Mouse (Mus musculus) urinary bladder, adult 2 months (tissue): ENCODE data around the gene Pla2g2e. TPM values are rescaled to one million over a fixed set of nuclear protein-coding genes. Genes with fewer than 3 reads are reported as not detected.
"Not testable (repeated sequence)": the region's sequence is repeated elsewhere in the genome, so short reads cannot be mapped to it uniquely, and the experiment has no call there.

Experiments
- DNase-seq: peaks from one replicate; pipeline ENCODE4 v3.0.0; 2022; ENCODE audit warnings: low spot score
- polyA plus RNA-seq: library from polyadenylated mRNA; depleted of rRNA; stranded (reverse); fragments of >200 nt; gene quantifications from 2 replicates; pipeline ENCODE4 v1.2.3, GENCODE M21; 2012; rRNA removed

Pla2g2e gene
- polyA plus RNA-seq = 1.4 and 1.5 TPM in 2 replicates

DNA sequence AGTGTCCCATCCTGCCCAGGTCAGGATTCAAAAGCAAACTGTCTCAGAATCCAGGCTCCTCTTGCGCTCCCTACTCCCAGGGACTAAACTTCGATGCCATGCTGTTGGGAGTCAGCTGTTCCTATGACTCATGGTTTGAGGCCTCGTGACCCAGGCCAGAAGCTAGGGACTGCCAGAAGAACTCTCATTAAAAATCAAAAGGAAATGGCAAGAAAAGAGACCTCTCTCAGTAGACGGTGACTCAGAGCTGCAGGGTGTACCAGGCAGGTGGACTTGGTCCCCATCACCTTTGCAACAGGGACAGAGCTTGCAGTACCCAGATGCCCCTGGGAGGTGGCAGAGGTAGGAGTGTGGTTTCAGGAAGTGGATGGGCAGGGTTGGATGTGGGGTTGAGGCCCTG, at the start of gene Pla2g2e:
Gene Pla2g2e (plus strand): TSS at position 212 of the 400 bp plus-strand sequence.
- DNase-seq = no peak

DNA sequence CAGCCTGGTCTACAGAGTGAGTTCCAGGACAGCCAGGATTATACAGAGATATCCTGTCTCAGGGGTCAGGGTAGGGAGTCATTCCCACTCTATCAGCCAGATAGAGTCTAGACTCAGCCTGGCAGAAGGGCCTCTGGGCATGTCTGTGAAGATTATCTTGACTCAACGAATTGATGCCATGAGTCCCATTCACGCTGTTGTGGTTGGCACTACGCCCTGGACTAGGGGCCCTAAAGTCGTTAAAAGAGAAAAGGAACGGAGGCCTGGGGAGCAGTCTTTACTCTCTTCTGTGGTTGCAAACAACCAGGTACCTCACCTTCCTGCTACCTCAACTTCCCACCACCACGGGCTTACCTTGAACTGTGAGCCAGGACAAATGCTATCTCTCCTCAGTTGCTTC, 37.9 kb upstream of the Pla2g2e start:
- DNase-seq = no peak

DNA sequence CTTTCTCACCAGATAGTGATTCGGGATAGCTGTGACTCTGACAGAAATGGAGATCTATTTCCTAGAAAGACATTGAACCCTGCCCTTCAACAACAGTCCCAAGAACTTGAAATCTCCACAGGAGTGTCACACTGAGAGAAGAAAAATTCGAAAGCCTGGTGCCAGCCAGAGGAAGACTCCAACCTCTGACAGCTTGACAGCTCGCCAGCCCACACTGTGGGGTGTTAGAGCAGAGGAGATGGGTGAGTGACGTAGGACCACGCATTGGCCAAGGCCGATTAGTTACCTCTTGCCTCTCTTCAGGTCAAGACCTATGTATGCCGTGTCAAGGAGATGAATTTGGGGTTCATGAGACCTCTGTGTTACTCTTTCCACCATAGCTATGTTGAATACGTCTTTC, 37.0 kb upstream of the Pla2g2e start:
- no peak for DNase-seq

DNA sequence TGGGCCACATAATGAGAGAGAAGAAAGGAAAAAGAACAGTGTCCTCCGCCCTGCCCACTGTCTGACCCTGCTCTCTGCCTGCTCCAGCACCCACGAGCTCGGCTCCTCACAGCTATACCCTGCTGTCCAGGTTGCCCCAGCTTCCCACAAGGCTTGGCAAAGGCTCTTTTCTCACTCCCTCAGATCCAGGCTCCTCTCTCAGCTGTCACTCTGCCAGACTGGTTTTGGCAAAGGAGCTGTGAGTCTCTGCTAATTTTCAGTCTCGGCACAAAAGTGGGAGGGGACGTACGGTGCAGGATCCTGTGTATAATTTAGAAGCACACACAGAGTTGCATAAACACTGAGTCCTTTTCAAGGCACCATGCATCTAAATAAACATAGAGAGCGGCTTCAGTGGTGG, 36.4 kb upstream of the Pla2g2e start:
- no peak for DNase-seq

DNA sequence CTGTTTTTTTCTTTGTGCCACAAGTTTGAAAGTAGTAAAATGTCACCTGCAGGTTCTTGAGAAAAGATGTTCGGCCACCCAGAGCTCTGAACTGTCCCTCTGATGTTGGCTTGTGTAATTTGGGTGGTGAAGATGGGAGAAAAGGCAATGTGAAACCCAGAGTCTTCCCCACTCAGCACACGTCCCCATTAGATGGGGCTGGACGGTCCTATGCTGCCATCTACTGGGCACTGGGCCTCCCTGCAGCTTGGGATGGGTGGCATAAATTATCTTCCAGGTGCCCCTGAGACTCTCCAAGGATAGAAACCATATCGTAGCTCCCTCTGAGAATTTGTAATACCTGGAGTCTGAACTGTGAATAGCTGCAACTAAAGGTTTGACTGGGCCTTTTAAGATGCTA, 26.3 kb upstream of the Pla2g2e start:
- peak; percentile 48 for DNase-seq

DNA sequence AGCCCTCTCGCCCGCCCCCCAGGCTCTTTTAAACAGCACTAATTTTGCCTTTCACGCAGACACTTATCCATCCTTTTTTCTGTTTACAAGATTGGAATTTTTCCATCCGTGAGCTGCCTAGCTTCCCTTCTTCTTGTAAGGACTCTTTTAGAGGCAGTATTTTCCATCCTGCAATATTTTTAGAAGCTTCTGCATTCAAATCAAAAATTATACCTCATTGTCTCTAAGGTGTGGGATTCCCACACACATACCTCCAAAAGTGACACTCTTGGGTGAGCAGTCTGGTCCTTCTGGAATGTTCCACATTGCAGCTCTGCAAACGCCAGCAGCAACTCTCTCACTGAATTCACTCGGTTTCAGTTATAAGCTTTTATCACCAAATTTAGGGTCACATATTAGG, 24.8 kb upstream of the Pla2g2e start:
- DNase-seq = no peak

DNA sequence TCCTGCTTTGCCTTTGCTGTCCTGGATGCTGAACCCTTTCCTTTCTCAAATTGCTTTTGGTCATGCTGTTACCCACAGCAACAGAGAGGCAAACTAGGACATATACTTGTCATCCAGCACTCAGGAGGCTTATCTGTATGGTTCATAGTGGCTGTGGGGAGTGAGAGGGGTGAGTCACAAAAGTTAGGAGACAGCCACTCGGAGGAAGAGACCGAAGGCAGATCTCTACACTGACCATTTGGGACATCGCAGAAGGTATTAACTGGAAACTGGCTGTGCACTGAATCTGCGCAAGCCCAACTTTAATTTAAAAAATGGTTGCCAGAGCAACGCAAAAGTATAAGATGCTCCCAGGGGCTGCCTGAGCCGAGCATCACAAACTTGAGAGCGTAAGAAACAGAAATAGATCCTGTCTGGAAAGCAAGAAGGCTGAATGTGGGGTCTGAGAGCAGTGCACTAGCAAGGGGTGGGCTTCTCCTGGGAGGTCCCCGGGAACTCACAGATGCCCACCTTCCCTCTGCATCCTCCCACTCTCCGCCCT, 22.6 kb upstream of the Pla2g2e start:
- DNase-seq = no peak

DNA sequence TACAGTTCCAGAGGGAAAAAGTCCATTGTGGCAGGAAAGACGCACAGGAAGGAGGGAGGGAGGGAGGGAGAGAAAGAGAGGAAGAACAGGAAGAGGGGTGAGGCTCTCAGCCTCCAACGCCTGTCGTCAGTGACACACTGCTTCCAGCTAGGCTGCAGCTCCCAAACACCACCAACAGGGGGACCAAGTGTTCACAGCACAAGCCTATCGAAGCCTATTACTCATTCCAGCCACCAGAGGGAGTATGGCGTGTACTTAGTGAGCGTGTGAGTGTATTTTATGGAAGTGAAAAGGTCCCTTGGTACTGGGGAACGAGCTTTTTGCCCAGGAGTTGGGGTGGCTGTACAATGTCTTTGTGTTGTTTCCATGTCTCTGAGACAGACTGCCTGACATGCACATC, 21.3 kb upstream of the Pla2g2e start:
- DNase-seq = no peak

DNA sequence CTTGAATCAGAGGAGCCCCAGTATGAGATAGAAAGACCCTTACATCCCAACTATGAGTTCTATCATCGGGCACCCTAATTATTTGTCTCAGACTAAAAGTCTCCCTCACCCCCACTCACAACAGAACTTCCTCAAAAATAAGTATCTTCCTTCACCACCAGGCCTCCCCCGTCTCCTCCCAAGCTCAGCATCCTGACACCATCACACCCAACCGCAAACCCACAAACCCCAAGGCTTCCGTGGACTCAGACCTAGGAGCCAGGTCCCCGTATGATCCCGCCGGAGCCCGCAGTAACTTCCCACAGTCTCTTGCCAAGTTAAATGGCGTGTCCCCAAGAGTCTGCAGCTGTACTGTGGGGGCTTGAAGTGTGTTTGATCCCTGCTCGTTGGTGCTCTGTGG, 20.2 kb upstream of the Pla2g2e start:
- no peak for DNase-seq

DNA sequence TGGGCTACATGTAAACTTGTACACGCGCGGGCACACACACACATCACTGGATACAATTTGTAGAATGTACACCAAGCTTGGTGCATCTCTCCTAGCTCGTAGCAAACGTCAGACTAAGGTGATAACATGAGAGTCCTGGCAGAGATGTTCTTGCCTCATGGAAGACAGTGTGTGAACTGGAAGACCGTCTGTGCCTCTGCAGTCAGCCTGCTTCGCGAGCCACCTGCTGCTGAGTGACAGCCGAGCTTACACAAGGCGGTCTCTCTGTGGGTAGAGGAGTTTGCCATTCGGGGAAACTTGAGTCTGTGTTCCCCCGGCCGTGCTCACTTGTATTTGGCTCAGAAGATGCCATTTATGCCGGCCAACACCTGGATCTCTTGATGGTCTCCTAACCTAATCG, 19.3 kb upstream of the Pla2g2e start:
- no peak for DNase-seq

DNA sequence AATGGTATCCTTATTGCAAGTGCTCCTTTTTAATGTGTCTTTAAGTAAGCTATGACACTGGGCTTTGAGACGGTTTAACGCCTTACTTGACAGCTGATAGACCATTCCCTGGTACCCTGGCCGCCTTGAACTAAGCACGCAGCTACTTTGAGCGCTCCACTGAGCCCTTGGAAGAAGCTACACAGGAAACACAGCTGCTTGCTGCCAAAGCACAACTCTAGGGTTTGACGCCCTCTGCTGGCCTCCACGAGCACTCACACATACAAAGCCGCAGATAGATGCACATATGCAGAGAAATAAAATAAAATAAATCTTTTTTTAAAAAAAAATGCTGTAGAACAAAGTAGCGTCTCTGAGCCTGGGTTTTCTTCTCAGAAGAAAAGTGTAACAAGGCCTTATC, 18.5 kb upstream of the Pla2g2e start:
- no peak for DNase-seq

DNA sequence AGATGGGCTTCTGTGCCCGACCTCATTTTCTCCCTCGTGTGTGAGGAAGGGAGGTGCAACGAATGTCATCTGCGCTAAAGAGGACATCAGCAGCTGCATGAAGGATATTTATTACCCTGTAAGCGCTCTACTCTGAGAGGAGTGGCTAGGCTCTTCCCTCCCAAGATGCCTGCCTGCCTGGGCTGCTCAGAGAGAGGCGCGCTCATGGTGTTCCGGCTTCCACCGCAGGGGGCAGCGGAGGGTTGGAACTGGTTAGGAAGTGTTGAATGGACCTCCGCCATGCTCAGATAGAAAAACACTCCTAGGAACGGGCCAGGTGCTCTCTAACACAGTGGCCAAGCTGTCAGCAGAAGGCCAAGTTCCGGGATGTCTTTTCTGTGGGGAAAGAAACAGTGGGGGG, 18.0 kb upstream of the Pla2g2e start:
- DNase-seq = no peak

DNA sequence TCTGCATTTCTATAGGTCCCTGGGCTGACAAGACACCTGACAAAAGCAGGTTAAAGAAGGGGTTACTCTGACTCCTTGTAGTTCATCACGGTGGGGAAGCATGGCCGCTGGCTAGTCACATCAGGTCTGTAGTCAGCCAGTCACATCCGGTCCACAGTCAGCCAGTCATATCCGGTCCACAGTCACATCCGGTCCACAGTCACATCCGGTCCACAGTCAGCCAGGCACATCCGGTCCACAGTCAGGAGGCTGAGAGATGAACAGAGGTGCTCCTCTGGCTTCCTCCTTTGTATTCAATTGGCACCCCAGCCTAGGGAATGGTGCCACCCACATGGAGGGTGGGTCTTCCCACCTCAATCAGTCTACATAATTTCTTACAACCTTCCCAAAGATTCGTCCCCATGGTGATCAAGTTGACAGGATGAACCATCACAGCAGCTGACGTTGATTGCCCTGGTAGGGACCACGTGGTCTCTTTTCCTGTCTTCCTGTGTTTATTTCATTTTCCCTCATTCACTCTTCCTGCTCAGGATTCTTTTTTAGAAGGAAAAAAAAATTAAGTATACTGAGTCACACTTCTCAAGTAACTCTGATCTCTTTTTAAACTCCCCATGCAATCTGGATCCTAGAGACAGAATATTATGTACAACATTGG, 14.3 kb upstream of the Pla2g2e start, which contains the start of gene Pla2g5:
Gene Pla2g5 (minus strand): TSS at position 139 of the 655 bp plus-strand sequence.
- DNase-seq = no peak

DNA sequence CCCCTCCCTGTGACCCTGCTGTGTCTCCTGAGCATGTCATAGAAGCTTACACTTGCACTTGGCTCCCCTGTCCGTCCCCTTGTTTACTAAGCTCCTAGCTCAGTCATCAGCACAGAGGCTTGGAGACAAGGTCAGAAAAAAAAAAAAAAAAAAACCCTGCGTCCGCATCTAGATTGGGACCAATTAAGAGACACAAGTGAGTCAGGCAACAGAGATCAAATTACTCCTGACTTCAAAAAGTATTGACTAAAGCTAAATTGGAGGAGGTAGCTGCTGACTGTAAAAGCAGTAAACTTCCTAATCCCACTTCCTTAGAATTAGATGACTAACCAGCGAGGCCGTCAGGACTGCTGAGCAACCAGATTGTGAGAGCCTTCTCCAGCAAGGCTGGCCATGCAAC, 12.7 kb upstream of the Pla2g2e start:
- no peak for DNase-seq

DNA sequence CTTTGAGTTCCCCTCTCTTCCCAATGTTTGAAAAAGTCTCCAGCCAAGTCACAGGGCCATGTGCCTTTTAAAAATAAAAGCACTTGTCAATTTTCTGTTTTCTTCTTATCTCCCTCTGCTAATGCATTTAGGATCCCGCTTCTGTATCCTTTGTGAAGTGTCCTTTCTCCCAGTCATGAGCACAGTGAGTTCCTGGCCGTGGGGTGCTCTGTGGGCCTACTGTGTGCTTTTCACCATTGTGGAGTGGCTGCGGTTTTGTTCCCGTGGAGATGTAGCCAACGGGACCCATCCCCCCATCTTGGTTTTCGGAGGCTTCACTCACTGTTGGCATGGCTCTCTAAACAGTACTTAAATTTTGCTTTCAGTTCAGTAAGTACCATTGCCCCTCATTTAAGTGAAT, 11.8 kb upstream of the Pla2g2e start:
- no peak for DNase-seq

DNA sequence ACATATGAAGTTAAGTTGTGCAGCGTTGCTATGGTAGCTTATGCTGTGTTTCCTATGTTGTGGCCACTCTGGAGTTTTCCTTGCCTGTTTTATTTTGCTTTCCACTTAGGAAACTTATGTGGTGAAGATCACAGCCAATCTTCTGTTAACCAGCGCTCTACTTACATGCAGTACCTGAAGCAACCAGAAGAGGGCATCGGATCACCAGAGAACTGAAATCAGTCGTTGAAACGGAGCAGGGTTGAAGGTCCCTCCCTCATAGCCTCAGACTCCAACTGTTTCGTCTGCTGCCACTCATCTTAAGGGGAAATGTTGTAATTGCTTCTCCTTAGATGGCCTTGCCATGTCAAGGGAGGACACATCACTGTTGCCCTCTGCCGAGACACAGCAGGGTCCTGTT, 11.3 kb upstream of the Pla2g2e start:
- no peak for DNase-seq

DNA sequence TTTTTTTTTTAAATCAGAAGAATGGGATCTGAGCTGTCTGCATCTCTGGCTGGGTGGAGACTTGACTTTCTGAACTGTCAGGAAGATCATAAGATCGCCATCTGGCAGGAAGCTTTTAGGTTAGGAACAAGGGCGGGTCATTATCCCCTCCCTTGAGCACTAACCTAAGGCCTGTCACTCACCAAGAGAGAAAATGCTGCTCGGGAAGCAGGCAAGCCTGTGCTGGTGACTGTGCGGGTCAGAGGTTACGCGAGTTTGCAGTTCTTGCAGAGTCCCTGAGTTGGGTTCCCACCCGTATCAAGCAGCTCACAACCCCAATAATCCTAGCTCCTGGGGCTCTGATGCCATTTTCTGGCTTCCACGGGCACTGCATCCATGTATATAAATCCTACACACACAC, 9.1 kb upstream of the Pla2g2e start:
- DNase-seq = no peak

DNA sequence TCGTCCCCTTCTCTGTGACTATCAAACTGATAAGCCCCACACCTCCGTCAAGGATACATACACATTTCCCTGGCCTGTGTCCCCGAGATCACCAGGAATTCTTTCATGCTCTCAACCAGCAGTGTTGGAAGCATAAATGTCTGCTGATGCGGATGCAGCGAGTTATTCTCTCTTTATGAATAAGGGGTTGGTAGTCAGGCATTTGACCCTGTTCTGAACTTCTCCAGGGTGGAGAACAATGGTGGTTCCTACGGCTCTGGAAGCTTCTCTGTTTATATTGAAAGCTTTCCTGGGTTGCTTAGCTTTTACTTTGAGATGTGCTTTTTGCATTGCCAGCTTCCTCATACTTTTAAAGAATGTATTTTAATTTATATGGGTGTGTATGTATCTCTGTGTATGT, 3.9 kb upstream of the Pla2g2e start, which contains the start of gene Gm13030:
Gene Gm13030 (minus strand): TSS at position 101 of the 400 bp plus-strand sequence.
- DNase-seq = no peak

DNA sequence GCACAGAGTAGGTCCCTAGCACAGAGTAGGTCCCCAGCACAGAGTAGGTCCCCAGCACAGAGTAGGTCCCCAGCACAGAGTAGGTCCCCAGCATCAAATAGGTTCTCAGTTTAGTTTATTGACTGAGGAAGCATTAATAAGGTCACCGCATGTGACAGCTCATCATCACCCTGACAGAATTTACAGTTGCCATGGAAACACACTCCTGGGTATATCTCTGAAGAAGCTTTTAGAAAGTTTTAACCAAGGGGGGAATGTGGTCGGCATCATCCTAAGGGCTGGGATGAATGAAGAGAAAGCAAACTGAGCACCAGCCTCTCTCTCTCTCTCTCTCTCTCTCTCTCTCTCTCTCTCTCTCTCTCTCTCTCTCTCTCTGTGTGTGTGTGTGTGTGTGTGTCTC, 2.5 kb upstream of the Pla2g2e start:
- DNase-seq = not testable (repeated sequence)

DNA sequence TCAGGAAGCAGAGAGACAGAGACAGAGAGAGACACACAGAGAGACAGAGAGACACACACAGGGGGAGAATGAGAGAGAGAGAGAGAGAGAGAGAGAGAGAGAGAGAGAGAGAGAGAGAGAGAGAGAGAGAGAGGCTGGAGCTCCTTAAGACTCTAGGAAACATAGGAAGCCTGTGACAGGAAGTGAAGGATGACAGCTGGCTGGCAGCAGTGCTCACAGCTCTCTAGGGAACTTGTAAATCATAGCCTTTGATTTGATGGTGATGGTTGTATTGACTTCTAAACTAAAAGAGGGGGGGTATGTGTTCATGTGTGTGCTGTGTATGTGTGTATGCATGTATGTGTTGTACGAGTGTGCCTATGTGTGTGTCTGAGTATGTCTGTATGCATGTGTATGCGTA, 1.8 kb upstream of the Pla2g2e start:
- no peak for DNase-seq

DNA sequence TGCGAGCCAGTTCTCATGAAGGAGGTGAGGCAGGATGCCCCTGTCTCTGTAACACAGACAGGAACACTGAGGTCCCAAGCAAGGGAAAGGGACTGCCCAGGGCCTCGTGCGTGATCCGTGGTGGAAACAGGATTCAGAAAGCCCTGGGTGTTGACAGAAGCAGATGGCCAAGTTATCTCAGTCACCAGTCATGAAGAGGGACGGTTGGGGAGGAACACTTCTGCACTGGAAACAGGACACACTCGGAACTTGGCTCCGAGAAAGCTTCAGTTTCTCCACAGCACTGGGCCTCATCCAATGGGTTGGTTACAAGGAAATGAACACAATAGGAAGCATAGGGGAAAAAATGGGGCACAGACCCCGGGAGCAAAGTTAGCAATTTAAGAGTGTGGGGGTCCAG, 1.0 kb downstream of the Pla2g2e start:
- DNase-seq = no peak

DNA sequence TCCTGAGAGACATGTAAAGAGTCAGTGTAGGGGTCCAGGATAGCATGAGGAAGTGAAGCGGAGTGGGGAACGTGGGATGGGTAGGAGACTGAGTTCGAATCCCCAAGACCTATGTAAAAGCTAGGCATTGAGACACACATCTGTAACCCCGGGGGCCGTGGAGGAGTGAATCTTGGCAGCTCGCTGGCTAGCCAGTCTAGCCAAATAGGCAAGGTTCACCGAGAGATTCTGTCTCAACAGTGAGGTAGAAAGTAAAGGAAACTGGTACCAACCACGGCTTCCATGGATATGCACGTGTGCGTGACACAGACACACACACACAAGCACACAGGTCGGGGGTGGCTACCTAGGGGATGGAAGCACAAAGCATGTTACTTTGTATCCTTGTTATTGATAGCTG, 2.1 kb downstream of the Pla2g2e start:
- DNase-seq = no peak

DNA sequence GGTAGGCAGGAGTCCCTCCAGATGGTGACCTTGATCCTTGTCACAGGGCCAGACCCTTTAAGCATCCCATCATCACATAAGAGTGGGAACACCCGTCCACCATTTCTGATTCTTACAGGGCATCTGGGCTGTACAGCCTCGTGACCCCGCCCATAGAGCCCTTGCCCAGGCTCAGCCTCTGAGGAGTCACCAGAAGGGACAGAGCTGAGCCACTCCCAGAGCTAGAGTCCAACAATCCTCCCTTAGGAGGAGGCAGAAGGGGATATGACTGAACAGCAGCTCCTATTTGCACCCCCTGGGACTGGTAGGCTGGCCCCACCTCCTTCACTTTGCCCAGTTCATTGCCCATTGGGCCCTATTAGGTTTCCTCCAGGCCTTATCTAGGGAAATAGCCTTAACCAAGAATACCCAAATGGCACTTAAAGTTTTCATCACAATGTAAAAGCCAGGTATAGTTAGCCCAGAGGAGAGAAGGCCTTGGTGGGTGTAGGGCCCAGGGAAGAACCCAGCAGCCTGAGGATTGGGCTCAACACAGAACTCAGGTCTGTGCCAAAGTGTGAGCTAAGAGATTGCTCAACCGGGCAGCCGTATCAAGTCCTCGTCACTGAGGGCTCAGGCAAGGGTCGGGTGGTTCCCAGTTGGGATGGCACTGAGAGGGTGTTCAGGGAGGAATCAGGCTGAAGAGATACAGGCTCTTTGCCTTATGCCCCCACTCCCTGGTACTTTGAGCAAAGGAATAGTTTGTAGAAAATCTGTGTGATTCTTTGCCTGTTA, 3.3 kb downstream of the Pla2g2e start:
- no peak for DNase-seq
